Mouse (Mus musculus): ENCODE data around the gene Ssx2ip.

DNA sequence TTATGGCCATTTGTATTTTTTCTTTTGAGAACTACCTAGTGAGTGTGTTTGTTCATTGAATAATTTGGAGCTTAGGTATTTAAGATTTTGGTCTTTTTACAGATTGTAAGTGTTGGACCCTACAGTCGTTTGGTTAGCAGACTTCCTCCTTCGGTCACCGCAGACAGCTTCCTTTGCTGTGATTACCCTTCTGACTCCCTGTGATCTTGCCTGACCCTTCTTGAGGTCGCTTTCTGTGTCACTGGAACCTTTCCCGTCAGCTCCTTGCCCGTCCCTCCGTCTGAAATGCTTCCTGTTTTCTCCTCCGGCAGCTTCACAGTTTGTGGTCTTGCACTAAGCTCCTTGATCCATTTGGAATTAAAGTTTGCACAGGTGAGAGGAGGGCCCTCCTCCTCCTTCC is 17.3 kb downstream of the Ssx2ip start:
- TF ChIP-seq POLR2A (IDR thresholded peaks at IDR 0.05; ENCODE audit: insufficient read depth, low read depth, low read length) (no peak), CTCF (IDR thresholded peaks at IDR 0.05) (no peak), EP300 (IDR thresholded peaks at IDR 0.05; ENCODE audit: insufficient read depth, low read depth, low read length) (no peak)
